Mouse (Mus musculus) heart, postnatal 0 days (tissue): ENCODE measurements around the gene Cbx3.

Experiments
- CTCF ChIP-seq: IDR thresholded peaks from 2 replicates; pipeline ENCODE4 v1.5.1; 2016; ENCODE audit warnings: antibody characterized with exemption, control low read depth, low read depth
- EP300 ChIP-seq: IDR thresholded peaks from 2 replicates; pipeline ENCODE4 v1.6.1; 2016; ENCODE audit warnings: antibody characterized with exemption, low read depth

GRCm38 (mm10) chr6:51472213-51472612, 2.1 kb downstream of the Cbx3 start:
- TF ChIP-seq CTCF (no peak), EP300 (no peak)
